Mouse (Mus musculus) bone marrow, adult 2 months (tissue): Measurements from ENCODE around the gene C2cd4a. TPM values are rescaled to one million over a fixed set of nuclear protein-coding genes. Genes with fewer than 3 reads are reported as not detected.
A peak's percentile ranks its signal among the peaks of the same experiment; 100 is the strongest.

Experiments
- H3K27ac ChIP-seq: fragments of 200-500 bp; 2 replicates; pipeline ENCODE4 v1.5.1; 2012; ENCODE audit warnings: low read depth, mild to moderate bottlenecking, control low read depth, inconsistent platforms, low read length; ENCODE audit not compliant: control insufficient read depth, poor library complexity, insufficient read depth
- H3K4me1 ChIP-seq: fragments of 200-500 bp; 2 replicates; pipeline ENCODE4 v1.6.1; 2011; ENCODE audit warnings: low read length; ENCODE audit not compliant: control insufficient read depth, insufficient read depth
- H3K4me3 ChIP-seq: fragments of 200-500 bp; replicated peaks from 2 replicates; pipeline ENCODE3; 2011; ENCODE audit warnings: mild to moderate bottlenecking, low read depth, low read length, control low read depth; ENCODE audit not compliant: control insufficient read depth
- CTCF ChIP-seq: fragments of 200-500 bp; IDR thresholded peaks from 2 replicates; pipeline ENCODE4 v1.5.1; 2011; ENCODE audit warnings: low read length, control low read depth; ENCODE audit not compliant: control insufficient read depth, insufficient read depth
- POLR2A ChIP-seq: fragments of 200-500 bp; IDR thresholded peaks from 2 replicates; pipeline ENCODE4 v1.6.1; 2011; ENCODE audit warnings: low read depth, mild to moderate bottlenecking, control low read depth, low read length, borderline replicate concordance; ENCODE audit not compliant: control insufficient read depth
- WGBS: fragments of 180-500 bp; shearing (Covaris S2); methylation state at CpG from one replicate; pipeline ENCODE4 v1.1.7; 2018; 5-methylcytosine and 5-hydroxymethylcytosine counted together
- polyA plus RNA-seq: library from polyadenylated mRNA; stranded (reverse); fragments of >200 nt; gene quantifications from 2 replicates; pipeline ENCODE4 v1.2.4, GENCODE M21; 2011; ENCODE audit warnings: low replicate concordance; ENCODE audit not compliant: missing spikeins, insufficient read depth, insufficient read length

Gene C2cd4a
- polyA plus RNA-seq, 1 experiment: not detected

DNA sequence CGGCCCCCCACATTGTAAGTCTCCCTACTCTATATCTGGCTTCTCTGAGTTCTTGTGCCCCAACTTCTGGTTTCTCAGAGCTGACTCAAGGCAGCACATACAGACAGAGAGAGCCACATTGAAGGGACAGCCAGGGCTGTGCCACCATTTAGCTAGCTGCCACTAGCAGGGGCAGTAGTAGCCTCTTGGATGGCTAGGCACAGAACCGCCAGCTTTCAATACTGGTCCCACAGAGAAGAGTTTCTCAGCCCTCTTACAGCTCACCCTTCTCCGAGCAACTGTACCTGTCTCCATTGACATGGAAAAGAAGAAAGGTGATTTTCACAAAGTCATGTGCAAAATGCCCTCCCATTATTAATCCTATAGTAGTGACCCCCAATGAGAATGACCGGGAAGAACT lies 37.5 kb downstream of the C2cd4a start:
- Histone ChIP-seq H3K4me3 (no peak overlapping the region), H3K27ac (no peak overlapping the region), H3K4me1 (no peaks in the 10 kb centered on the region)
- 84% methylated on average over 4 of the region's 4 CpGs for WGBS
- TF ChIP-seq POLR2A (no peak), CTCF (no peak)

DNA sequence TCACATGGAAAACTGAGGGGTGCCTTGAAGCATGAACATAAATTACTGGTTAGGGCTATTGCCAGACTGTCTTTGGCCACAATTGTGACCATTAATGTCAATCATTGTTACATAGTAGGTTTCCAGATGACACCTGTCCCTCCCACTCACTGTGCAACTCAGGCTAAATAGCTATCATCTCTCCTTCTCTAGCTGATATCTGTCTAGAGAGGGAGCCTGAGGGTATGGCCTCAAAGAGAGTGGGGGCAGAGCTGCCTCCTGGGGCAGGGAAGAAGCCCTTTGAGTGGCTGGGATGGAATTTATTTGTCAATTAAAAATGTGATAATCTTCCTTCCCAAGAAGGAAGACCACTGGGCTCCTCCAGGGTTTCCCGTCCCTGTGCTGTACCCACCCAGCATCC lies 37.9 kb downstream of the C2cd4a start:
- WGBS: 79% methylated on average over 1 of the region's 1 CpGs
- TF ChIP-seq CTCF: no peak
- no peak for TF ChIP-seq POLR2A
- H3K27ac ChIP-seq: no peak overlapping the region
- H3K4me3 ChIP-seq: no peak overlapping the region
- no peaks in the 10 kb centered on the region for H3K4me1 ChIP-seq

DNA sequence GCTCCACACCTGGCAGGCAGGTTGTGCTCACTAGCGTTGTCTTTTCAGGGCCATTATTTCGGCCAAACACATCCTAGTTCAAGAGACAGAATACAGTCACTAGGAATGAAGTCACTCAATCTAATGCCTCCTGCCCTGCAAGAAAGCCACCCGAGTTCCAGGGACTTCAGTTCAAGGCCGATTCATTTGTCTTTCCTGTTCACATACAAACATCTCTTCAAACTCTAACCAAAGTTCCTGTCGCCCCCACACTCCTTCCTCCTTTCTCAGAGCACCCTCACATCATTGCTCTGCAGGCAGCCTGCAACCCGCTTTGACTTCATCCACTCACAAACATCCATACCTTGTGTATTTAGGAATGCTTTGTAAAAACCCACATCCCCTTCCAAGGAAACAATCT lies 38.6 kb downstream of the C2cd4a start:
- 21% methylated on average over 6 of the region's 6 CpGs for WGBS
- no peaks in the 10 kb centered on the region for H3K4me1 ChIP-seq
- H3K27ac ChIP-seq: no peak overlapping the region
- TF ChIP-seq POLR2A: no peak
- H3K4me3 ChIP-seq: no peak overlapping the region

DNA sequence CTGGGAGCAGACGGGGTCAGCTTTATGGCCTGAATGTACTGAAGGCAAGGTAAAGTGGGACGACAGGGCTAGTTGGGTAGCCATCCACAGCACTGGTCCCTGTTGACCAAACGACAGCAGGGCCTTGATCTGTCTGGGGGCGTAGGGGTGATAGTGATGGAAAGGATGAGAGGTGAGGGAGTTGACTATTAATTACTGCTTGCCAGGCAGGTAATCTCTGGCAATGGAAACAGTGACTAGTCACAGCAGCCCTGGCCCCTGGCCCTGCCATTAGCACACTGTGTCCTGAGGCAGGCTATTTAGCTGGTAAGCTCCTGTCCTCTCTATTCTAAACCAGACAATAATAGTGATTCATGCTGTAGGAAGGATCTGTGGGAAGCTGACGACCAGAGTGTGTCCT lies 39.7 kb downstream of the C2cd4a start:
- WGBS: 80% methylated on average over 5 of the region's 5 CpGs

DNA sequence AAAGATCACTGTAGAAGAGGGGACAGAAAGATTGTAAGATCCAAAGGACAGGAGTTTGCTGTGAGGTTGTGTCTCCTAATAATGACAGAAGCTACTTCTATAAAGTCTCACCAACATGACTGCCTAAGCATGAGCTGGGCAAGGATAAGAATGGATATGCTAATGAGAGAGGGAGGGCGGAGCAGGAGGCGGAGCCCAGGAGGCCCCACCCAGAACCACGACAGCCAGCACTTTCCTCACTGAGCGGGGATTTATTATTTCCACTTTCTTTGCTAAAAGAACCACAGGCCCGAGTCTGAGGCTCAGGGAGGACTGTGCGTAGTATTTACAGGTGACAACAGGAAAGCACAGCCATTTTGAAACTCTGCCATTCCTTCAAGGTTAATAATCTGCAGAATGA lies 44.5 kb downstream of the C2cd4a start:
- WGBS: 49% methylated on average over 6 of the region's 6 CpGs
- TF ChIP-seq POLR2A (no peak), CTCF (no peak)
- Histone ChIP-seq H3K27ac (no peak overlapping the region), H3K4me1 (no peaks in the 10 kb centered on the region), H3K4me3 (no peak overlapping the region)

More for the DNA sequence above, 39.7 kb downstream of the C2cd4a start:
- H3K4me3 ChIP-seq: no peak overlapping the region
- no peak for TF ChIP-seq CTCF
- TF ChIP-seq POLR2A: no peak
- H3K4me1 ChIP-seq: no peaks in the 10 kb centered on the region
- H3K27ac ChIP-seq: no peak overlapping the region

DNA sequence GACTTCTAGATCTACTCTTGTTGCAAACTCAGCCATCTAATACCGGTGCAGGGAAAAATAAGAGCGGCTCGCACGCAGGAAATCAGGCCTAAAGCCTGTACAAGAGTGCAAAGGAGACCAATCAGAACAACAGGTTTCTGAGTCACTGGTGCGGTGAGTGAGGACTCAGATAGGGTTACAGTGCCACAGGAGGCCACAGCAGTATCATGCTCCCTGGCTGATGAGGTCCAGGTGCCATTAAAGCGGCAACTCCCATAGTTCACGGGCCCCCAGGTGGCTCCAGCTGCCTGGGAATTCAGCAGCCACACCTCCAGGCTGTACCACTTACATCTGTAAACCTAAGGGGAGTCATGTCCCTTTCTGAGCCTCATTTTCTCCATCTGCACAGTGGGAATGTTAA lies 45.8 kb downstream of the C2cd4a start:
- H3K4me1 ChIP-seq: no peaks in the 10 kb centered on the region
- WGBS: 77% methylated on average over 7 of the region's 7 CpGs
- no peak overlapping the region for H3K4me3 ChIP-seq
- H3K27ac ChIP-seq: no peak overlapping the region
- TF ChIP-seq POLR2A: no peak
- TF ChIP-seq CTCF: no peak

DNA sequence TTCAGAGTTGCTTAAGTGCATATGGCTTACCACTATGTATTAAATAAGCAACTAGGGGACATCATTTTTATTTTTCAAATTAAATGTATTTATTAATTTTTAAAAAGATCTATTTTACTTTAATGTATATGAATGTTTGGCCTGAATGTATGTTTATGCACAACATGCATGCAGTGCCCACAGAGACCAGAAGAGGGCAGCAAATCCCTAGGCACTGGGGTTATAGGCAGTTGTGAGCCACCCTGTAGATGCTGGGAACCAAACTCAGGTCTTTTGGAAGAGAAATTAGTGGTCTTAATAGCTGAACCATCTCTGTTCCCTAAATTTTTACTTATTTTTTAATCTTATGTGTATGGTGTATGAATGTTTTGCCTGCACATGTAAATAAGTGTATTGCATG lies 48.2 kb downstream of the C2cd4a start:
- TF ChIP-seq CTCF: peak; percentile 44
- TF ChIP-seq POLR2A: no peak
- no peaks in the 10 kb centered on the region for H3K4me1 ChIP-seq
- no peak overlapping the region for H3K27ac ChIP-seq
- H3K4me3 ChIP-seq: no peak overlapping the region

DNA sequence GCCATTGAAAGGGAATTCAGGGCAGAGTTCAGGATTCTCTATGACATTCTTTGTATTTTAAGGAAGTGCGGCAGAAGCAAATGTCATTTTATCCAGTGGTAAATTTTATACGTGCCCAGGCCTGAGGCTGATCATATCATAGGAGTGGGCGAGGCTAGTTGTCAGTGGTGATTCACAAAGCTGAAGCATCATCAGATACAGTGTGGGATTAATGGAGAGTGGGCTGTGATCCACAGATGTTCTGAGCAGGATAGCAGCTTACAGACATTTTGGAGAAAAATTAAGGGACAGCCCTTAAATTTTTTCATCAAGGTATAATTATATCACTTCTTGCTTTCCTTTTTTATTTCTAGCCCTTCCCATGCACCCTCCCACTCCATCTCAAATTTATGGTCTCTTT lies 48.7 kb downstream of the C2cd4a start:
- no peak overlapping the region for H3K4me3 ChIP-seq
- no peak overlapping the region for H3K27ac ChIP-seq
- no peaks in the 10 kb centered on the region for H3K4me1 ChIP-seq
- WGBS: 88% methylated on average over 3 of the region's 3 CpGs
- TF ChIP-seq CTCF: no peak
- no peak for TF ChIP-seq POLR2A

DNA sequence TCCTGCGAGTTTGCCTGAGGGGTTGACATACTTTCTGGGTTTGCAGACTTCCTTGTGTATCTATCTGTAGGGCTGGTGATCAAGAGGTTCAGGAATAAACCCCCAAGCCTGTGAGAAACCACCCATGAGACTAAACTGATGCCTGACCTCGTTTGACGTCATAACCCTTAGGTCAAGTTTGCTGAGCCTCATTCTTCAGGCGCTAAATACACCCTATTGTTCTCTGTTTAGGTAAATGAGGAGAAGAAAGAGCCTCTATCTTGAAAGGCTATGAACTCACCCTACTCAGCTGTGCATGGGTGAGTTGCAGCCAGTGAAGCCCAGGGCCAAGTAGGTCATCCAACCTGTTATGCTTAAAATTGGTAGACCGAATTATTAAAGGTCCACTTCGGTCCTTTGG lies 49.3 kb downstream of the C2cd4a start:
- H3K4me3 ChIP-seq: no peak overlapping the region
- H3K27ac ChIP-seq: no peak overlapping the region
- no peak for TF ChIP-seq CTCF
- WGBS: 74% methylated on average over 6 of the region's 6 CpGs
- H3K4me1 ChIP-seq: no peaks in the 10 kb centered on the region

Other genes starting within 250 kb of the C2cd4a start
- not detected in 2 replicates for gene C2cd4b, start 72.9 kb downstream of the C2cd4a start, polyA plus RNA-seq
- 4.0 and 8.8 TPM in 2 replicates for gene Vps13c, start 8.1 kb upstream of the C2cd4a start, polyA plus RNA-seq